ENCODE assay signal across 8 mouse cellular contexts in genomic region chr5:113152663-113153507, GRCm38 (mm10).
DNase-seq lines count a peak whose midpoint lies in the region; ATAC-seq lines count a peak whose summit lies in the region.

No protein-coding gene starts in this region.

- no peak overlapping the region; the same call in 1 of the 2 replicates for H3K9ac ChIP-seq in midbrain, embryonic 16.5 days (ENCODE audit: low read depth, low read length)

- peaks cover 28% of the 10 kb centered on the region for H3K4me1 ChIP-seq in midbrain, embryonic 16.5 days (ENCODE audit: control insufficient read depth, insufficient read depth, low read length)

- no peaks in the 10 kb centered on the region for H3K36me3 ChIP-seq in midbrain, embryonic 16.5 days (ENCODE audit: control insufficient read depth, insufficient read depth, low read length)

- no peaks in the 10 kb centered on the region for H3K27me3 ChIP-seq in midbrain, embryonic 16.5 days (ENCODE audit: control insufficient read depth, insufficient read depth, low read depth, low read length)

- 54% methylated on average over 22 of the region's 22 CpGs for WGBS in midbrain, embryonic 16.5 days

- H3K27ac ChIP-seq in midbrain, embryonic 16.5 days (ENCODE audit: low read length): peak overlapping the region; percentile 19; the same call in 1 of the 2 replicates

- H3K4me2 ChIP-seq in midbrain, embryonic 16.5 days (ENCODE audit: low read length): no peak overlapping the region

- peak; percentile 40 for DNase-seq in cerebellum, postnatal 25 days
- DNase-seq in cerebellum, postnatal 36 days: no peak
- peak; percentile 41 for DNase-seq in right cerebral cortex, adult 18-20 months
- no peak for DNase-seq in right cerebral cortex, postnatal 4 days
- DNase-seq in kidney, adult 8-10 months: peak; percentile 78 to 86
- DNase-seq in frontal cortex, postnatal 36 days (ENCODE audit: low spot score in 2 of 2): no peak

- no peak for ATAC-seq in midbrain, embryonic 16.5 days
- ATAC-seq in CD4-positive, CD25-positive, alpha-beta regulatory T cell, adult 4 months: no peak

- no peaks in the 10 kb centered on the region for H3K9me3 ChIP-seq in midbrain, embryonic 16.5 days (replicated peaks; ENCODE audit: control insufficient read depth, low read length, poor library complexity, severe bottlenecking)

- H3K4me3 ChIP-seq in midbrain, embryonic 16.5 days (ENCODE audit: low read depth, low read length): no peak overlapping the region

Comparison
In these comparisons a context has a peak if more than half of its experiments do, and no peak if none do; other contexts are left out.
1. DNase-seq: peak in cerebellum, postnatal 25 days (2 of 2), right cerebral cortex, adult 18-20 months (single experiment) and kidney, adult 8-10 months (2 of 2); none in cerebellum, postnatal 36 days (0 of 2), right cerebral cortex, postnatal 4 days (single experiment) and frontal cortex, postnatal 36 days (0 of 2).